15 mouse cellular contexts compared by ENCODE assay signal in the genomic region with DNA sequence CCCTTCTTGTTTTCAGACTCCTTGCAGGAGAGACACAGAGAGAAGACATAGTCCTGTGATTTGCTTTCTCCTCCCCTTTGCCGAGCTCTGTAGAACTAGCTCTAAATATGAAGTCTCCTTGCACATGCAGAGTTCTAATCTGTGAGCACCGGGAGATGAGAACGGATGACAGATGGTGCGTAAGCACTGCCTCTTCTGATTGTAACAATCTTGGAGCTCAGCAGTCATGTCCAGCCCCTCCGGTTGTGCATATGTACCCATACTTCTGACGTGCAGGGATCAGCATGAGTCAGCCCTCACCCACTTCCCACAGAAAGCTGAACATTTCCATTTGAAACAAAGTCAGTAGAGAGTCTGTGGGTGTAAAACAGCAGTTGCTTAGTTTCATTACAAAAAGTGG. TPM values are rescaled to one million over a fixed set of nuclear protein-coding genes. Genes with fewer than 3 reads are reported as not detected.
A peak's percentile ranks its signal among the peaks of the same experiment; 100 is the strongest.
DNase-seq lines count a peak whose midpoint lies in the region; ATAC-seq and TF ChIP-seq lines count a peak whose summit lies in the region.
"Had no signal": no experiment of that assay in that cellular context is flagged by ENCODE, and none has a peak within 500 bp of the region (broad histone marks: within the 10 kb centered on the region; RNA-seq: fewer than 3 reads in every experiment).

No protein-coding gene starts in this region.

- H3K4me1 ChIP-seq in limb, embryonic 11.5 days (ENCODE audit: control insufficient read depth, insufficient read depth, low read length) = peaks cover 6% of the 10 kb centered on the region; the same call in 1 of the 2 replicates
- peaks cover 11% of the 10 kb centered on the region for H3K4me1 ChIP-seq in limb, embryonic 10.5 days
- peaks cover 14% of the 10 kb centered on the region for H3K4me1 ChIP-seq in embryonic fibroblast, embryonic 13.5 days (ENCODE audit: control insufficient read depth, insufficient read depth, low read length)

- DNase-seq in limb, embryonic 11.5 days (ENCODE audit: low spot score) = peak; percentile 17
- DNase-seq in limb, embryonic 10.5 days (ENCODE audit: low spot score) = no peak
- DNase-seq in layer of hippocampus, postnatal 14 days (ENCODE audit: low spot score in 2 of 2) = peak; percentile 47 to 80
- DNase-seq in right cerebral cortex, postnatal 14 days = peak; percentile 27
- DNase-seq in spleen, adult 12 weeks (ENCODE audit: low spot score) = no peak
- no peak for DNase-seq in gastrocnemius, postnatal 4 days (ENCODE audit: low spot score in 2 of 2)
- DNase-seq in yolk sac, embryonic 10.5 days (ENCODE audit: low spot score) = no peak
- DNase-seq: adrenal gland, adult 8-10 months; gastrocnemius, postnatal 10 days; kidney, postnatal 25 days; lung, postnatal 10 days; thymus, postnatal 25 days had no signal

- no peaks in the 10 kb centered on the region for H3K9me3 ChIP-seq in limb, embryonic 11.5 days (ENCODE audit: control insufficient read depth, low read length)
- H3K9me3 ChIP-seq in limb, embryonic 10.5 days (replicated peaks) = no peaks in the 10 kb centered on the region

- TF ChIP-seq CTCF in embryonic fibroblast, embryonic 13.5 days (IDR thresholded peaks at IDR 0.05; ENCODE audit: borderline replicate concordance, insufficient read depth, low read length) = no peak

- H3K36me3 ChIP-seq in limb, embryonic 11.5 days (ENCODE audit: control insufficient read depth, insufficient read depth, low read length) = no peaks in the 10 kb centered on the region
- no peaks in the 10 kb centered on the region for H3K36me3 ChIP-seq in limb, embryonic 10.5 days

- no peaks in the 10 kb centered on the region for H3K27me3 ChIP-seq in limb, embryonic 11.5 days (ENCODE audit: control insufficient read depth, insufficient read depth, low read length)
- no peaks in the 10 kb centered on the region for H3K27me3 ChIP-seq in limb, embryonic 10.5 days (ENCODE audit: low read depth, poor library complexity, severe bottlenecking)

- no peak overlapping the region for H3K27ac ChIP-seq in limb, embryonic 11.5 days (replicated peaks; ENCODE audit: low read depth, low read length)
- no peak overlapping the region for H3K27ac ChIP-seq in limb, embryonic 10.5 days
- 0 out of 2 replicates have a peak overlapping the region, but pooled peaks have one; percentile 16 for H3K27ac ChIP-seq in embryonic fibroblast, embryonic 13.5 days (ENCODE audit: insufficient read depth, low read length)

- no peak overlapping the region for H3K4me3 ChIP-seq in limb, embryonic 11.5 days (ENCODE audit: low read depth, low read length)
- no peak overlapping the region for H3K4me3 ChIP-seq in limb, embryonic 10.5 days
- no peak overlapping the region for H3K4me3 ChIP-seq in embryonic fibroblast, embryonic 13.5 days (ENCODE audit: insufficient read depth, low read length)

- ATAC-seq in limb, embryonic 11.5 days (ENCODE audit: insufficient number of reproducible peaks, low FRiP score, low TSS enrichment, low read depth) = no peak

- no peak overlapping the region for H3K4me2 ChIP-seq in limb, embryonic 11.5 days (ENCODE audit: low read depth, severe bottlenecking)
- H3K4me2 ChIP-seq: liver, embryonic 11.5 days had no signal

- 83% methylated on average over 6 of the region's 6 CpGs for WGBS in limb, embryonic 11.5 days
- 88% methylated on average over 6 of the region's 6 CpGs for WGBS in limb, embryonic 10.5 days

- TF ChIP-seq POLR2A in embryonic fibroblast, embryonic 13.5 days (IDR thresholded peaks at IDR 0.05; ENCODE audit: low read depth, low read length) = no peak

- H3K9ac ChIP-seq in limb, embryonic 11.5 days (ENCODE audit: low read length) = no peak overlapping the region

RNA-seq across cellular contexts. Expression of a gene that starts 5.2 kb away (rescaled TPM):
- 1.2 and 1.3 TPM in 2 replicates for polyA plus RNA-seq in limb, embryonic 11.5 days (2014; fragmentation: Nextera tagmentation; extraction: Ambion mirVana)
- 1.6 and 1.8 TPM in 2 replicates for polyA plus RNA-seq in limb, embryonic 10.5 days (2016; fragmentation: Nextera tagmentation; extraction: Ambion mirVana)
- polyA plus RNA-seq in embryonic fibroblast, embryonic 13.5 days (2011; ENCODE audit: insufficient read length, low read depth, missing spikeins) = 0.68 and 1.9 TPM in 2 replicates
- 1 to 10 TPM; 1.2 to 1.9 TPM for total RNA-seq in layer of hippocampus, postnatal 14 days (2021)
- total RNA-seq in gastrocnemius, postnatal 4 days (2021) = 1 to 10 TPM; 1.1 to 1.3 TPM
- total RNA-seq: common myeloid progenitor, adult 5-6 weeks had no signal

RNA-seq across cellular contexts. Expression of a gene that starts 58.5 kb away (rescaled TPM):
- polyA plus RNA-seq in limb, embryonic 11.5 days (2014; fragmentation: Nextera tagmentation; extraction: Ambion mirVana) = 0.06 and 0.15 TPM in 2 replicates
- polyA plus RNA-seq in limb, embryonic 10.5 days (2016; fragmentation: Nextera tagmentation; extraction: Ambion mirVana) = 0.08 and 0.34 TPM in 2 replicates
- polyA plus RNA-seq in embryonic fibroblast, embryonic 13.5 days (2011; ENCODE audit: insufficient read length, low read depth, missing spikeins) = not detected in 2 replicates
- total RNA-seq in layer of hippocampus, postnatal 14 days (2021) = 10 to 100 TPM in 1 of 2 experiments, 1 to 10 TPM in 1; 9.5 to 11.1 TPM
- total RNA-seq in gastrocnemius, postnatal 4 days (2021) = 10 to 100 TPM; 21.3 to 22.5 TPM
- total RNA-seq: common myeloid progenitor, adult 5-6 weeks had no signal

Comparison
In these comparisons a context has a peak if more than half of its experiments do, and no peak if none do; other contexts are left out.
1. DNase-seq: peak in limb, embryonic 11.5 days (single experiment), layer of hippocampus, postnatal 14 days (2 of 2) and right cerebral cortex, postnatal 14 days (single experiment); none in limb, embryonic 10.5 days (single experiment), spleen, adult 12 weeks (single experiment), gastrocnemius, postnatal 4 days (0 of 2) and yolk sac, embryonic 10.5 days (single experiment).